Mouse (Mus musculus) heart, embryonic 10.5 days (tissue): ENCODE data around the gene Abhd13. TPM values are rescaled to one million over a fixed set of nuclear protein-coding genes. Genes with fewer than 3 reads are reported as not detected.

Source experiments
- DNase-seq: peaks from one replicate; pipeline ENCODE4 v3.0.0-alpha.2; 2017; ENCODE audit warnings: low spot score
- H3K27ac ChIP-seq: fragments of 300-500 bp; sonication (generic); 2 replicates; pipeline ENCODE4 v1.5.1; 2016; ENCODE audit warnings: mild to moderate bottlenecking
- H3K27me3 ChIP-seq: fragments of 300-500 bp; sonication (generic); 2 replicates; pipeline ENCODE4 v1.6.1; 2016; ENCODE audit warnings: mild to moderate bottlenecking; ENCODE audit not compliant: poor library complexity, insufficient read depth, severe bottlenecking
- H3K36me3 ChIP-seq: fragments of 300-500 bp; sonication (generic); 2 replicates; pipeline ENCODE4 v1.6.1; 2016; ENCODE audit warnings: mild to moderate bottlenecking, moderate library complexity
- H3K4me1 ChIP-seq: fragments of 300-500 bp; sonication (generic); 2 replicates; pipeline ENCODE4 v1.6.1; 2016; ENCODE audit warnings: mild to moderate bottlenecking
- H3K4me3 ChIP-seq: fragments of 300-500 bp; sonication (generic); 2 replicates; pipeline ENCODE4 v1.5.1; 2016; ENCODE audit warnings: mild to moderate bottlenecking, moderate library complexity
- H3K9me3 ChIP-seq: fragments of 300-500 bp; sonication (generic); 2 replicates; pipeline ENCODE4 v1.6.1; 2016; ENCODE audit warnings: mild to moderate bottlenecking, moderate library complexity
- WGBS: fragments of 180-500 bp; shearing (Covaris S2); methylation state at CpG from one replicate; pipeline ENCODE4 v1.1.7; 2016; 5-methylcytosine and 5-hydroxymethylcytosine counted together
- polyA plus RNA-seq: library from polyadenylated mRNA; unstranded; fragments of >200 nt; fragmentation: Nextera tagmentation; extraction: Ambion mirVana; gene quantifications from 2 replicates; pipeline ENCODE4 v1.2.1, GENCODE M21; 2016

Abhd13 gene
- 14.2 TPM in 2 replicates for polyA plus RNA-seq

GRCm38 (mm10) chr8:9977573-9978314 lies at the start of gene Abhd13, which contains the start of gene Lig4:
Abhd13 (plus strand) TSS chr8:9977707.
Lig4 (minus strand) TSS chr8:9977686.
- peaks cover 23% of the 10 kb centered on the region for H3K4me1 ChIP-seq
- DNase-seq = peak; percentile 98
- no peaks in the 10 kb centered on the region for H3K9me3 ChIP-seq
- peak within 1 kb of the TSS; percentile 95 for H3K27ac ChIP-seq
- H3K27me3 ChIP-seq = no peaks in the 10 kb centered on the region
- WGBS = under 1% methylated on average over 68 of the region's 68 CpGs
- H3K36me3 ChIP-seq = peaks cover 9% of the 10 kb centered on the region
- peak within 1 kb of the TSS; percentile 87 for H3K4me3 ChIP-seq

GRCm38 (mm10) chr8:9929746-9930445 lies 47.6 kb upstream of the Abhd13 start:
- H3K27me3 ChIP-seq = no peaks in the 10 kb centered on the region
- no peak overlapping the region for H3K4me3 ChIP-seq
- no peaks in the 10 kb centered on the region for H3K36me3 ChIP-seq
- H3K27ac ChIP-seq = no peak overlapping the region
- DNase-seq = no peak
- no peaks in the 10 kb centered on the region for H3K4me1 ChIP-seq
- 79% methylated on average over 14 of the region's 14 CpGs for WGBS
- H3K9me3 ChIP-seq = no peaks in the 10 kb centered on the region

- H3K9me3 ChIP-seq = no peaks in the 10 kb centered on the region
- no peak overlapping the region for H3K27ac ChIP-seq
- DNase-seq = no peak
- no peaks in the 10 kb centered on the region for H3K4me1 ChIP-seq
- H3K4me3 ChIP-seq = no peak overlapping the region
- H3K36me3 ChIP-seq = no peaks in the 10 kb centered on the region
- no peaks in the 10 kb centered on the region for H3K27me3 ChIP-seq
Observed at GRCm38 (mm10) chr8:9932711-9933110, 44.8 kb upstream of the Abhd13 start.

- Histone ChIP-seq H3K4me1 (no peaks in the 10 kb centered on the region), H3K36me3 (no peaks in the 10 kb centered on the region), H3K4me3 (no peak overlapping the region), H3K9me3 (no peaks in the 10 kb centered on the region), H3K27ac (no peak overlapping the region), H3K27me3 (no peaks in the 10 kb centered on the region)
- no peak for DNase-seq
- WGBS = 37% methylated on average over 10 of the region's 10 CpGs
Observed at GRCm38 (mm10) chr8:9934891-9935565, 42.5 kb upstream of the Abhd13 start.

GRCm38 (mm10) chr8:9935574-9935973 lies 41.9 kb upstream of the Abhd13 start:
- DNase-seq = no peak
- no peak overlapping the region for H3K4me3 ChIP-seq
- no peaks in the 10 kb centered on the region for H3K36me3 ChIP-seq
- no peaks in the 10 kb centered on the region for H3K9me3 ChIP-seq
- no peak overlapping the region for H3K27ac ChIP-seq
- no peaks in the 10 kb centered on the region for H3K27me3 ChIP-seq
- 65% methylated on average over 7 of the region's 7 CpGs for WGBS
- no peaks in the 10 kb centered on the region for H3K4me1 ChIP-seq

GRCm38 (mm10) chr8:9949134-9949890 lies 28.2 kb upstream of the Abhd13 start:
- Histone ChIP-seq H3K4me3 (no peak overlapping the region), H3K9me3 (no peaks in the 10 kb centered on the region), H3K36me3 (no peaks in the 10 kb centered on the region), H3K27ac (no peak overlapping the region), H3K27me3 (no peaks in the 10 kb centered on the region), H3K4me1 (no peaks in the 10 kb centered on the region)
- 59% methylated on average over 10 of the region's 10 CpGs for WGBS
- DNase-seq = no peak

GRCm38 (mm10) chr8:9958338-9958737 lies 19.2 kb upstream of the Abhd13 start:
- no peak overlapping the region for H3K4me3 ChIP-seq
- H3K9me3 ChIP-seq = no peaks in the 10 kb centered on the region
- no peaks in the 10 kb centered on the region for H3K36me3 ChIP-seq
- 68% methylated on average over 4 of the region's 4 CpGs for WGBS
- no peak for DNase-seq
- H3K27ac ChIP-seq = no peak overlapping the region
- no peaks in the 10 kb centered on the region for H3K27me3 ChIP-seq
- no peaks in the 10 kb centered on the region for H3K4me1 ChIP-seq

- Histone ChIP-seq H3K9me3 (no peaks in the 10 kb centered on the region), H3K4me3 (no peak overlapping the region), H3K27me3 (no peaks in the 10 kb centered on the region), H3K36me3 (no peaks in the 10 kb centered on the region), H3K4me1 (no peaks in the 10 kb centered on the region), H3K27ac (no peak overlapping the region)
- no peak for DNase-seq
- WGBS = 85% methylated on average over 2 of the region's 2 CpGs
Observed at GRCm38 (mm10) chr8:9959919-9960318, 17.6 kb upstream of the Abhd13 start.

- no peak overlapping the region for H3K27ac ChIP-seq
- peaks cover 5% of the 10 kb centered on the region; the same call in 1 of the 2 replicates for H3K4me1 ChIP-seq
- peaks cover 34% of the 10 kb centered on the region for H3K36me3 ChIP-seq
- no peak for DNase-seq
- no peaks in the 10 kb centered on the region for H3K9me3 ChIP-seq
- whole genome bisulfite sequencing = 91% methylated on average over 9 of the region's 9 CpGs
- no peak overlapping the region for H3K4me3 ChIP-seq
- no peaks in the 10 kb centered on the region for H3K27me3 ChIP-seq
Observed at GRCm38 (mm10) chr8:9971866-9972265, 5.6 kb upstream of the Abhd13 start.

- Histone ChIP-seq H3K36me3 (peaks cover 26% of the 10 kb centered on the region), H3K4me3 (peak overlapping the region; percentile 79), H3K9me3 (no peaks in the 10 kb centered on the region), H3K27ac (no peak overlapping the region), H3K4me1 (peaks cover 23% of the 10 kb centered on the region), H3K27me3 (no peaks in the 10 kb centered on the region)
- WGBS = 41% methylated on average over 5 of the region's 5 CpGs
- DNase-seq = no peak
Observed at GRCm38 (mm10) chr8:9975276-9975675, 2.2 kb upstream of the Abhd13 start.

- WGBS = under 1% methylated on average over 47 of the region's 47 CpGs
- no peaks in the 10 kb centered on the region for H3K27me3 ChIP-seq
- peaks cover 25% of the 10 kb centered on the region for H3K36me3 ChIP-seq
- H3K4me3 ChIP-seq = peak overlapping the region; percentile 79
- no peaks in the 10 kb centered on the region for H3K9me3 ChIP-seq
- peak; percentile 99 for DNase-seq
- peaks cover 23% of the 10 kb centered on the region for H3K4me1 ChIP-seq
- H3K27ac ChIP-seq = peak overlapping the region; percentile 82
Observed at GRCm38 (mm10) chr8:9975898-9976611, 1.5 kb upstream of the Abhd13 start.

- Histone ChIP-seq H3K4me1 (peaks cover 23% of the 10 kb centered on the region), H3K9me3 (no peaks in the 10 kb centered on the region), H3K27ac (peak overlapping the region; percentile 95), H3K4me3 (peak overlapping the region; percentile 87), H3K27me3 (no peaks in the 10 kb centered on the region), H3K36me3 (peaks cover 15% of the 10 kb centered on the region)
- no peak for DNase-seq
- WGBS = 35% methylated on average over 15 of the region's 15 CpGs
Observed at GRCm38 (mm10) chr8:9977016-9977415, 491 bp upstream of the Abhd13 start.
